Mouse (Mus musculus) gonadal fat pad, adult 2 months (tissue): ENCODE results near the gene Zc3h18. TPM values are rescaled to one million over a fixed set of nuclear protein-coding genes. Genes with fewer than 3 reads are reported as not detected.

Source experiments
- DNase-seq: peaks from one replicate; pipeline ENCODE4 v3.0.0-alpha.2; 2012; ENCODE audit warnings: low read depth
- polyA plus RNA-seq: library from polyadenylated mRNA; depleted of rRNA; stranded (reverse); fragments of >200 nt; gene quantifications from 2 replicates; pipeline ENCODE4 v1.2.3, GENCODE M21; 2012; rRNA removed

Zc3h18 gene
- polyA plus RNA-seq: 18.9 and 22.1 TPM in 2 replicates

- peak; percentile 49 for DNase-seq
Observed at GRCm38 (mm10) chr8:122376365-122377231, at the start of gene Zc3h18. Gene Zc3h18, plus strand, starts transcription at chr8:122376609.

GRCm38 (mm10) chr8:122329072-122329471, 47.3 kb upstream of the Zc3h18 start:
- DNase-seq: no peak

- no peak for DNase-seq
Observed at GRCm38 (mm10) chr8:122329553-122330239, 46.7 kb upstream of the Zc3h18 start.

- DNase-seq: no peak
Observed at GRCm38 (mm10) chr8:122330446-122331133, 45.8 kb upstream of the Zc3h18 start.

GRCm38 (mm10) chr8:122331134-122331523, 45.3 kb upstream of the Zc3h18 start:
- no peak for DNase-seq

- DNase-seq: no peak
Observed at GRCm38 (mm10) chr8:122332753-122333506, 43.5 kb upstream of the Zc3h18 start.

- no peak for DNase-seq
Observed at GRCm38 (mm10) chr8:122333531-122333930, 42.9 kb upstream of the Zc3h18 start.

- no peak for DNase-seq
Observed at GRCm38 (mm10) chr8:122334791-122335490, 41.5 kb upstream of the Zc3h18 start.

- DNase-seq: no peak
Observed at GRCm38 (mm10) chr8:122335638-122336250, 40.7 kb upstream of the Zc3h18 start.

- no peak for DNase-seq
Observed at GRCm38 (mm10) chr8:122336251-122336910, 40.0 kb upstream of the Zc3h18 start.

- DNase-seq: no peak
Observed at GRCm38 (mm10) chr8:122338852-122339251, 37.6 kb upstream of the Zc3h18 start.

- no peak for DNase-seq
Observed at GRCm38 (mm10) chr8:122340761-122341160, 35.6 kb upstream of the Zc3h18 start.

- DNase-seq: no peak
Observed at GRCm38 (mm10) chr8:122341790-122342189, 34.6 kb upstream of the Zc3h18 start.

GRCm38 (mm10) chr8:122342362-122342761, 34.0 kb upstream of the Zc3h18 start:
- DNase-seq: no peak

- DNase-seq: no peak
Observed at GRCm38 (mm10) chr8:122342806-122343209, 33.6 kb upstream of the Zc3h18 start.

- DNase-seq: no peak
Observed at GRCm38 (mm10) chr8:122343341-122343740, 33.1 kb upstream of the Zc3h18 start.

- no peak for DNase-seq
Observed at GRCm38 (mm10) chr8:122343758-122344157, 32.7 kb upstream of the Zc3h18 start.

- DNase-seq: no peak
Observed at GRCm38 (mm10) chr8:122344219-122344618, 32.2 kb upstream of the Zc3h18 start.

GRCm38 (mm10) chr8:122345181-122346095, 31.0 kb upstream of the Zc3h18 start:
- no peak for DNase-seq
